Mouse (Mus musculus): ENCODE data around the gene Sftpa1. TPM values are rescaled to one million over a fixed set of nuclear protein-coding genes. Genes with fewer than 3 reads are reported as not detected.
A peak's percentile ranks its signal among the peaks of the same experiment; 100 is the strongest.

The Sftpa1 gene
- polyA plus RNA-seq, 1 experiment from 2014 or later, result not detected

DNA sequence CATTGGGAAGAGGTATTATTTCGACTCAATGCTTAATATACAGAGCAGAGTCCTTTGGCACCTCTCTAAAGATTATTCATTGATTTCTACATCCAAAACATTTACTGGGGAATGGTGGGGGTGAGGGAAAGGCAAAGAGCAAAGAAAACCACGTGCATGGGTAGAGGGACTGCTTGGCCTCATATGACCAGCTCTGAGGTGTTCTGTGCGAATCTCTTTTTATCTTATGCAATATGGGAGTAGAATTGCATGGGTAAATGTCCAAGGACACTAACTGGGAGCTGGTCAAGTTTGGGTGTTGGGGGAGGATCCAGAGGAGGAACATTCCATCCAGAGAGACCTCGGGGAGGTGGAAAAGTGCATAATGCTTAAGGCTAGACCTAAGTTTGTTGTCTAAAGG is 18.6 kb upstream of the Sftpa1 start:
- no peaks in the 10 kb centered on the region for H3K4me1 ChIP-seq
- H3K27me3 ChIP-seq (replicated peaks), result no peaks in the 10 kb centered on the region
- no peak for ATAC-seq (ENCODE audit: insufficient read depth, low FRiP score, low read depth)
- H3K9me3 ChIP-seq, result no peaks in the 10 kb centered on the region
- H3K4me2 ChIP-seq, result no peak overlapping the region
- 74% methylated on average over 4 of the region's 4 CpGs for WGBS
- no peak overlapping the region for H3K27ac ChIP-seq
- H3K36me3 ChIP-seq, result no peaks in the 10 kb centered on the region
- H3K4me3 ChIP-seq (replicated peaks), result no peak overlapping the region
- H3K9ac ChIP-seq, result no peak overlapping the region

GRCm38 (mm10) chr14:41116271-41116670 is 15.3 kb upstream of the Sftpa1 start:
- WGBS, result 74% methylated on average over 3 of the region's 3 CpGs
- no peak overlapping the region for H3K4me2 ChIP-seq
- no peaks in the 10 kb centered on the region for H3K9me3 ChIP-seq
- H3K4me1 ChIP-seq, result no peaks in the 10 kb centered on the region
- H3K27ac ChIP-seq, result no peak overlapping the region
- no peak overlapping the region for H3K9ac ChIP-seq
- H3K4me3 ChIP-seq (replicated peaks), result no peak overlapping the region
- H3K36me3 ChIP-seq, result no peaks in the 10 kb centered on the region
- ATAC-seq (ENCODE audit: insufficient read depth, low FRiP score, low read depth), result no peak
- no peaks in the 10 kb centered on the region for H3K27me3 ChIP-seq (replicated peaks)

- Histone ChIP-seq H3K4me2 (no peak overlapping the region), H3K36me3 (no peaks in the 10 kb centered on the region), H3K9me3 (no peaks in the 10 kb centered on the region), H3K9ac (no peak overlapping the region), H3K27ac (no peak overlapping the region), H3K4me1 (no peaks in the 10 kb centered on the region), H3K4me3 (replicated peaks) (no peak overlapping the region), H3K27me3 (replicated peaks) (no peaks in the 10 kb centered on the region)
- 82% methylated on average over 5 of the region's 5 CpGs for WGBS
- ATAC-seq (ENCODE audit: insufficient read depth, low FRiP score, low read depth), result no peak
These were observed 6.9 kb upstream of the Sftpa1 start for GRCm38 (mm10) chr14:41124683-41125082.

DNA sequence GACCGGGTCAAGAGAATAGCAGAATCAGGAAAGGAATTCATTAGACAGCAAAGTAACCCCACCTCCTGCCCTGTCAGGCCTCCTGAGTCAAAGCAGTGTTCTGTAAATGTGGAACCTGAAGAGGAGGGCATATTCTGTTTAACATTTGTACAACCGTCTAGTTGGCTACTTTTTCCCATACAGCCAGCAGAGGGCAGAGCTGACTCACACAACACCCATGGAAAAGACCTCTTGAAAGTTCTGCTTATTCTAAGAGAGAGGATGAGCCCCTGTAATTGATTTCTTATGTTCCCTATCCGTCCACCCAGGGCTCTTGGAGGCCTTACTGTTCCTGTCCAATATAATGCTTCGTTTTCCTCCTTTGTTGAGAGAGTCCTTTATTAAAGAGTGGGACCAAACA is 3.6 kb upstream of the Sftpa1 start:
- H3K9me3 ChIP-seq, result no peaks in the 10 kb centered on the region
- no peak for ATAC-seq (ENCODE audit: insufficient read depth, low FRiP score, low read depth)

DNA sequence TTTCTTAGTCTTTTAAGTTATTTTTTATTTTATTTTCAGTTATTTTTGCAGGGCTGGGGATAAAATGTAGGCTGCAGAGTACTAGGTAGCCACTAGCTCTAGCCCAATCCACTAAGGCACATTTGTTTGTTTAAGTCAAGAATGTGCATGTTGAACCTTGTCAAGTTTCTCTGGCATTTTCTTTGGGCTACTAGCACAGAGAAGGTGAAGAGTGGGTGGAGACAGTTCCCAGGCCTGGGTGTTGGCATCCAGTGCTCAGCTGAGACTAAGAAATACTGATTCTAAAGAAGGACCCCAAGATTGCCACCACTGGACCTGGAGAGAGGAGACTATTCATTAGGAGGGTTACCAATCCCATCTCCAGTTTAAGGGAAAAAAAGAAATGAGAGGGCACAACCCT is 5.4 kb downstream of the Sftpa1 start:
- Histone ChIP-seq H3K27ac (no peak overlapping the region), H3K27me3 (replicated peaks) (no peaks in the 10 kb centered on the region), H3K9ac (no peak overlapping the region), H3K9me3 (no peaks in the 10 kb centered on the region), H3K4me1 (no peaks in the 10 kb centered on the region), H3K36me3 (no peaks in the 10 kb centered on the region), H3K4me3 (replicated peaks) (no peak overlapping the region), H3K4me2 (no peak overlapping the region)
- ATAC-seq (ENCODE audit: insufficient read depth, low FRiP score, low read depth), result no peak

More for the DNA sequence above, 3.6 kb upstream of the Sftpa1 start:
- Histone ChIP-seq H3K4me2 (no peak overlapping the region), H3K27ac (no peak overlapping the region), H3K27me3 (replicated peaks) (no peaks in the 10 kb centered on the region), H3K4me3 (replicated peaks) (no peak overlapping the region), H3K9ac (no peak overlapping the region), H3K36me3 (no peaks in the 10 kb centered on the region), H3K4me1 (no peaks in the 10 kb centered on the region)
- 20% methylated on average over 4 of the region's 4 CpGs for WGBS

DNA sequence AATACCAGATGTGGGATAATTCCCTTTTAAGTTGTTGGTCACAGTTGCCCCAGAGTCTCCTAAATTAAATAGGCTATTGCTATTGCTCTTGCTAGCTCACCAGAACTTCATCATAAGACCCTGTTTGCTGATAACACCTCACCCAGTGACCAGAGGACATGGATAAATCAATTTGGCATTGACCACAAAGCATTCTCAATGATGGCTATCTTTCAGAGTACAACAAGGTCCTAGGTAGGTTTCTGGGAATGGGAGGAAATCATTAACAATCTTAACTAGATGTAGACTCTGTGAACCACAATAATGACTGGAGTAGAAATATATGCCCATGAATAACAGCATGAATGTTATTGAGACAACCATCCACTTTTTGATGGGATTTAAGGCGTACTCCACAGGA is 9.1 kb downstream of the Sftpa1 start:
- Histone ChIP-seq H3K4me3 (replicated peaks) (no peak overlapping the region), H3K4me2 (no peak overlapping the region), H3K9me3 (no peaks in the 10 kb centered on the region), H3K9ac (no peak overlapping the region), H3K27ac (no peak overlapping the region), H3K27me3 (replicated peaks) (no peaks in the 10 kb centered on the region), H3K36me3 (no peaks in the 10 kb centered on the region), H3K4me1 (no peaks in the 10 kb centered on the region)
- WGBS, result 90% methylated on average over 1 of the region's 1 CpGs
- ATAC-seq (ENCODE audit: insufficient read depth, low FRiP score, low read depth), result no peak

GRCm38 (mm10) chr14:41146035-41146434 is 14.5 kb downstream of the Sftpa1 start:
- Histone ChIP-seq H3K4me2 (no peak overlapping the region), H3K27ac (no peak overlapping the region), H3K4me1 (no peaks in the 10 kb centered on the region), H3K4me3 (replicated peaks) (no peak overlapping the region), H3K9ac (no peak overlapping the region), H3K27me3 (replicated peaks) (no peaks in the 10 kb centered on the region), H3K9me3 (no peaks in the 10 kb centered on the region), H3K36me3 (no peaks in the 10 kb centered on the region)
- WGBS, result 45% methylated on average over 6 of the region's 6 CpGs
- ATAC-seq (ENCODE audit: insufficient read depth, low FRiP score, low read depth), result no peak

DNA sequence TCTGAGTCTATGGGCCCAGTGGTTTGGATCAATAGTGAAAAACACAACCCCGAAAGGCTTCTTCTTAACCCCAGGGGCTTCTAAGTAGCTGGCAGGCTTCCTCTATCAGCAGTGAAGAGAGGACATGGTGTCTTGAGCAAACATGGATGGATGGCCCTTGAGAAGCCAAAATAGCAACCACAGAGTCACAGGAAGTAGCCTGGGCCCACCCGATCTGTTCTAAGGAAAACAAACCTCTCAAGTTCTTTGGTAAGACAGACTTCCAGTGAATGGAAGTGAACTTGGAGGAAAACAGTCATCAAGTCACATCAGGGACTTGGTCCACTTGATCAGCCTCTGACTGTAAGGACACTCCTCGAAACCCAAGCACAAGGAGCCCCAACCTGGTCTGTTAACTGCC is 15.3 kb downstream of the Sftpa1 start:
- H3K4me3 ChIP-seq (replicated peaks), result no peak overlapping the region
- no peaks in the 10 kb centered on the region for H3K4me1 ChIP-seq
- ATAC-seq (ENCODE audit: insufficient read depth, low FRiP score, low read depth), result no peak
- no peak overlapping the region for H3K27ac ChIP-seq
- 77% methylated on average over 3 of the region's 3 CpGs for WGBS
- no peak overlapping the region for H3K4me2 ChIP-seq
- no peaks in the 10 kb centered on the region for H3K27me3 ChIP-seq (replicated peaks)
- H3K9ac ChIP-seq, result no peak overlapping the region
- H3K36me3 ChIP-seq, result no peaks in the 10 kb centered on the region
- no peaks in the 10 kb centered on the region for H3K9me3 ChIP-seq

DNA sequence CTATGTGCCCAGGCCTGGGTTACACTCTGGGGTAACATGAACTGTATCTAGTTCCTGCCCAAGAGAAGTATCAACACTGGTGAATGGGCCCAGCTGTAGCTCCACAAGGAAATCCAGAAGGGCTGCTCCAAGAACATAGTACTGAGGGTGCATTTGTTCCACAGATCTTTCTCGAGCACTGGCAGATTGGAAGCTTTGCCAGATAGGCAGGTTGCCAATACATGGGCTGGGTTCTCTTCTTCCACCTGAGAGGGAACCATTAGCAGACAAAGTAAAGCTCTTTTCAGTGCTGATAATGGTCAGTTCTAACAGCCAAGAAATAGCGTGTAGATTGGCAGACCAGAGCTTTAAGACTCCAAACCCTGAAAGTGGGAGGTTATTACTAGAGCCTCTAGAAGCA is 15.8 kb downstream of the Sftpa1 start:
- Histone ChIP-seq H3K4me3 (replicated peaks) (no peak overlapping the region), H3K27me3 (replicated peaks) (no peaks in the 10 kb centered on the region), H3K36me3 (no peaks in the 10 kb centered on the region), H3K4me1 (no peaks in the 10 kb centered on the region), H3K27ac (no peak overlapping the region), H3K9ac (no peak overlapping the region), H3K9me3 (no peaks in the 10 kb centered on the region), H3K4me2 (no peak overlapping the region)
- ATAC-seq (ENCODE audit: insufficient read depth, low FRiP score, low read depth), result no peak
- WGBS, result 78% methylated on average over 2 of the region's 2 CpGs

DNA sequence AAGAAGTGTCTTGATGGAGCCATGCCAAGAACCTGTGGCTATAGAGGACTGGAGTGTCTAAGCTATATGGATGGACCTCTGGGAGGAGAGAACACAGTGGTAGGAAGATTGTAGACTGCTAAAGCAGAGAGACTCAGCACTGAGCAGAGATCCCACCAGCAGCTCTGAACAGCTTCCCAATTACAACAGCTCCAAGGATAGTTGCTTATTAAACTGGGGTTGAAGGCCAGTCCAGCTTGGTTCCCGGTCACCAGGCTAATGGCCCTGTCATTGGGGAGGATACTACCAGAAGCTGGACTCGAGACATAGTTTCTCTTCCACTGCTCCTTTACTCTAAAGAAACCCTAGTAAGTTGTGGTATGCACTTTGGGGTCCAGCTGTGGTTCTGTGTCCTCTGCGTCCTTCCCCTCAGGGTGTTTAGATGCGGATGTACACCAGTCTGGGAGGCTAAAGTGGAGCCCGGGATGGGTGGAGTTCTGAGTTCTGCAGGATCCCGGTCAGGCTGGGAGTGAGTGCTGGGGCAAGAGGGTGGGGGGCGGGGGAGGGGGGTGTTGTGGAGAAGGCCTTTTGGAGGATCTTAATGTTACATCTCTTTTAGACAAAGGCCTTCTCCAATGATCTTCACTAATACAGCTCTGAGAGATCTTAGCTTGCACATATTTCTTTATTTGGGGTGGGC is 19.8 kb downstream of the Sftpa1 start, which contains the start of gene Mbl1:
Mbl1 (plus strand) TSS at position 239 of the 679 bp plus-strand sequence.
- Histone ChIP-seq H3K27me3 (replicated peaks) (no peaks in the 10 kb centered on the region), H3K36me3 (no peaks in the 10 kb centered on the region), H3K9me3 (no peaks in the 10 kb centered on the region), H3K4me1 (no peaks in the 10 kb centered on the region), H3K4me2 (no peak within 1 kb of the TSS), H3K4me3 (replicated peaks) (no peak within 1 kb of the TSS), H3K9ac (no peak within 1 kb of the TSS), H3K27ac (no peak within 1 kb of the TSS)
- WGBS, result 75% methylated on average over 7 of the region's 7 CpGs
- ATAC-seq (ENCODE audit: insufficient read depth, low FRiP score, low read depth), result no peak

- no peak overlapping the region for H3K9ac ChIP-seq
- no peaks in the 10 kb centered on the region for H3K27me3 ChIP-seq (replicated peaks)
- WGBS, result 60% methylated on average over 4 of the region's 4 CpGs
- H3K4me2 ChIP-seq, result no peak overlapping the region
- no peak overlapping the region for H3K27ac ChIP-seq
- H3K9me3 ChIP-seq, result no peaks in the 10 kb centered on the region
- ATAC-seq (ENCODE audit: insufficient read depth, low FRiP score, low read depth), result peak; percentile 80; the same call in 1 of the 2 replicates
- no peak overlapping the region for H3K4me3 ChIP-seq (replicated peaks)
- no peaks in the 10 kb centered on the region for H3K36me3 ChIP-seq
- no peaks in the 10 kb centered on the region for H3K4me1 ChIP-seq
These were observed 28.5 kb downstream of the Sftpa1 start for GRCm38 (mm10) chr14:41160076-41160475.

GRCm38 (mm10) chr14:41160743-41161142 is 29.2 kb downstream of the Sftpa1 start:
- H3K4me1 ChIP-seq, result no peaks in the 10 kb centered on the region
- H3K27me3 ChIP-seq (replicated peaks), result no peaks in the 10 kb centered on the region
- no peaks in the 10 kb centered on the region for H3K36me3 ChIP-seq
- H3K9me3 ChIP-seq, result no peaks in the 10 kb centered on the region
- peak; percentile 35; the same call in 1 of the 2 replicates for ATAC-seq (ENCODE audit: insufficient read depth, low FRiP score, low read depth)
- H3K4me3 ChIP-seq (replicated peaks), result no peak overlapping the region
- no peak overlapping the region for H3K4me2 ChIP-seq
- H3K27ac ChIP-seq, result no peak overlapping the region
- no peak overlapping the region for H3K9ac ChIP-seq
- 25% methylated on average over 1 of the region's 1 CpGs for WGBS

- WGBS, result 6% methylated on average over 2 of the region's 2 CpGs
These were observed 31.1 kb downstream of the Sftpa1 start for GRCm38 (mm10) chr14:41162663-41163062.

More at GRCm38 (mm10) chr14:41162663-41163062, 31.1 kb downstream of the Sftpa1 start:
- Histone ChIP-seq H3K27ac (no peak overlapping the region), H3K27me3 (replicated peaks) (no peaks in the 10 kb centered on the region), H3K4me2 (no peak overlapping the region), H3K36me3 (no peaks in the 10 kb centered on the region), H3K4me3 (replicated peaks) (no peak overlapping the region), H3K4me1 (no peaks in the 10 kb centered on the region), H3K9me3 (no peaks in the 10 kb centered on the region), H3K9ac (no peak overlapping the region)
- no peak for ATAC-seq (ENCODE audit: insufficient read depth, low FRiP score, low read depth)
